Mouse (Mus musculus) intestine, postnatal 0 days (tissue): ENCODE results near the gene Ppp1r16b. TPM values are rescaled to one million over a fixed set of nuclear protein-coding genes. Genes with fewer than 3 reads are reported as not detected.
A peak's percentile ranks its signal among the peaks of the same experiment; 100 is the strongest.

Source experiments
- ATAC-seq: fragments of 200-750 bp; cut with Nextera tagmentation; 2 replicates; pipeline ENCODE4 v1.8.0; 2017; ENCODE audit warnings: mild to moderate bottlenecking, moderate TSS enrichment, moderate library complexity
- H3K27ac ChIP-seq: fragments of 300-500 bp; sonication (generic); 2 replicates; pipeline ENCODE4 v1.5.1; 2014; ENCODE audit warnings: mild to moderate bottlenecking, low read depth, low read length, moderate library complexity
- H3K27me3 ChIP-seq: fragments of 300-500 bp; sonication (generic); replicated peaks from 2 replicates; pipeline ENCODE4 v1.6.1; 2014; ENCODE audit warnings: low read length, mixed read lengths; ENCODE audit not compliant: control insufficient read depth, insufficient read depth
- H3K36me3 ChIP-seq: fragments of 300-500 bp; sonication (generic); 2 replicates; pipeline ENCODE4 v1.6.1; 2014; ENCODE audit warnings: mild to moderate bottlenecking, moderate library complexity; ENCODE audit not compliant: control insufficient read depth, insufficient read depth
- H3K4me1 ChIP-seq: fragments of 300-500 bp; sonication (generic); replicated peaks from 2 replicates; pipeline ENCODE4 v1.6.1; 2014; ENCODE audit warnings: antibody characterized with exemption, low read length, mixed read lengths; ENCODE audit not compliant: control insufficient read depth, insufficient read depth
- H3K4me2 ChIP-seq: fragments of 300-500 bp; sonication (generic); replicated peaks from 2 replicates; pipeline ENCODE4 v1.6.1; 2014; ENCODE audit warnings: low read depth, mild to moderate bottlenecking, moderate library complexity
- H3K4me3 ChIP-seq: fragments of 300-500 bp; sonication (generic); 2 replicates; pipeline ENCODE4 v1.5.1; 2014; ENCODE audit warnings: low read depth, low read length
- H3K9ac ChIP-seq: fragments of 300-500 bp; sonication (generic); 2 replicates; pipeline ENCODE4 v1.6.1; 2014; ENCODE audit warnings: mild to moderate bottlenecking, low read depth, low read length
- H3K9me3 ChIP-seq: fragments of 300-500 bp; sonication (generic); 2 replicates; pipeline ENCODE4 v1.6.1; 2016; ENCODE audit warnings: mixed run types; ENCODE audit not compliant: control insufficient read depth
- CTCF ChIP-seq: sonication (generic); IDR thresholded peaks from 2 replicates; pipeline ENCODE4 v1.5.1; 2016; ENCODE audit warnings: low read depth, mild to moderate bottlenecking, control low read depth, antibody characterized with exemption, moderate library complexity
- WGBS: fragments of 180-500 bp; shearing (Covaris S2); extraction: QIAGEN DNeasy Blood & Tissue Kit; methylation state at CpG from one replicate; pipeline ENCODE4 v1.1.7; 2014; 5-methylcytosine and 5-hydroxymethylcytosine counted together
- polyA plus RNA-seq: library from polyadenylated mRNA; unstranded; fragments of >200 nt; fragmentation: Nextera tagmentation; extraction: Ambion mirVana; gene quantifications from 2 replicates; pipeline ENCODE4 v1.2.1, GENCODE M21; 2015

The Ppp1r16b gene
- polyA plus RNA-seq, 1 experiment from 2014 or later, result 3.3 TPM

GRCm38 (mm10) chr2:158741011-158741501 is 75.9 kb downstream of the Ppp1r16b start:
- Histone ChIP-seq H3K4me2 (no peak overlapping the region), H3K9ac (no peak overlapping the region), H3K4me1 (no peaks in the 10 kb centered on the region), H3K4me3 (no peak overlapping the region), H3K9me3 (no peaks in the 10 kb centered on the region), H3K27me3 (no peaks in the 10 kb centered on the region), H3K36me3 (no peaks in the 10 kb centered on the region), H3K27ac (no peak overlapping the region)
- no peak for TF ChIP-seq CTCF
- 74% methylated on average over 9 of the region's 9 CpGs for WGBS
- ATAC-seq, result no peak

GRCm38 (mm10) chr2:158742431-158742830 is 77.2 kb downstream of the Ppp1r16b start:
- TF ChIP-seq CTCF, result peak; percentile 22
- ATAC-seq, result no peak
- WGBS, result 72% methylated on average over 5 of the region's 5 CpGs
- Histone ChIP-seq H3K9me3 (no peaks in the 10 kb centered on the region), H3K4me2 (no peak overlapping the region), H3K9ac (no peak overlapping the region), H3K27ac (no peak overlapping the region), H3K36me3 (no peaks in the 10 kb centered on the region), H3K27me3 (no peaks in the 10 kb centered on the region), H3K4me3 (no peak overlapping the region), H3K4me1 (no peaks in the 10 kb centered on the region)

GRCm38 (mm10) chr2:158743518-158744141 is 78.4 kb downstream of the Ppp1r16b start:
- ATAC-seq, result no peak
- H3K4me2 ChIP-seq, result no peak overlapping the region
- no peaks in the 10 kb centered on the region for H3K27me3 ChIP-seq
- TF ChIP-seq CTCF, result no peak
- H3K4me3 ChIP-seq, result no peak overlapping the region
- H3K4me1 ChIP-seq, result no peaks in the 10 kb centered on the region
- no peaks in the 10 kb centered on the region for H3K36me3 ChIP-seq
- H3K9ac ChIP-seq, result no peak overlapping the region
- H3K27ac ChIP-seq, result no peak overlapping the region
- no peaks in the 10 kb centered on the region for H3K9me3 ChIP-seq
- WGBS, result 87% methylated on average over 11 of the region's 11 CpGs

DNA sequence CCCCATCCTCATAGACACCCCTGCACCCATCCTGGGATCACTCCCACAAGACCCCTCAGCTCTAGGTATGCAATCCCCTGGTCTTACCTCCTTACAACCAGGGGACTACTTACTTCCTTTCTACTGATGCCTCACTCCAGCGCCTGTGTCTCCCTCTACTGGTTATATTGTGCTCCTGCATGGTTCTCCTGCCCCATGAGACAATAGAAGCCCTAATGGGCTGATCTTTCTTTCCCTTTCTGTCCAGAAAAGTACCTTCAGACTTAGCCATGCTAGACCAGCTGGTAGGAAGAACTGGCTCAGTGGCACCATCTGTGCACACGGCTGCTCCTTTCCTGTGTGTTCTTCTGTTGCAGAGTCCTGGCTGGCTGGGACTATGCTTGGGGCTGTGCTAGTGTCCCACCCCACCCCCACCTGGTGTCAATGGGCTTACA is 79.9 kb downstream of the Ppp1r16b start:
- H3K9me3 ChIP-seq, result no peaks in the 10 kb centered on the region
- no peaks in the 10 kb centered on the region for H3K27me3 ChIP-seq
- ATAC-seq, result no peak
- H3K4me3 ChIP-seq, result no peak overlapping the region
- H3K27ac ChIP-seq, result no peak overlapping the region
- no peaks in the 10 kb centered on the region for H3K4me1 ChIP-seq
- H3K4me2 ChIP-seq, result no peak overlapping the region
- peak; percentile 86 for TF ChIP-seq CTCF
- 19% methylated on average over 2 of the region's 2 CpGs for WGBS
- H3K36me3 ChIP-seq, result no peaks in the 10 kb centered on the region
- no peak overlapping the region for H3K9ac ChIP-seq

DNA sequence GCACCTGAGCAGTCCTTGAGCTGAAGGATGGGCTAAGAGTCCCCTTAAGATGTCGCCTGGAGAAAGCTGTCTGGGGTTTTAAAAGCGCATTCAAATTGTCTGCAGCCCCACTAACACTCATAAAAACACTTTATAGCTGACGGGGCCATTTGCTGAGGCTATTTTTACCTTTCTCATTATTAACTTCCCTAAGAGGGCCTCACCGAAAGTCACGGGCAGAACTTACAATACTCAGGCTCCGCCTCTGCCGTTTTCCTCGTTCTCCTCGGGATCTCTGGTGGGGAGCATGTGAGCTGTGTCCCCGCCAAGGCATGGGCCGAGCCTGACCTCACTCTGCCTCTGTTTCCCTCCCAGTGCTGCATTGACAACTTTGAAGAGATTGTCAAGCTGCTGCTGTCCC is 81.0 kb downstream of the Ppp1r16b start:
- TF ChIP-seq CTCF, result no peak

GRCm38 (mm10) chr2:158749366-158749765 is 84.2 kb downstream of the Ppp1r16b start:
- Histone ChIP-seq H3K9ac (no peak overlapping the region), H3K4me1 (no peaks in the 10 kb centered on the region), H3K27ac (no peak overlapping the region), H3K4me3 (no peak overlapping the region), H3K27me3 (no peaks in the 10 kb centered on the region), H3K36me3 (no peaks in the 10 kb centered on the region), H3K4me2 (no peak overlapping the region), H3K9me3 (no peaks in the 10 kb centered on the region)
- ATAC-seq, result no peak
- TF ChIP-seq CTCF, result no peak
- WGBS, result 93% methylated on average over 9 of the region's 9 CpGs

More for the DNA sequence above, 81.0 kb downstream of the Ppp1r16b start:
- H3K27ac ChIP-seq, result no peak overlapping the region
- no peak for ATAC-seq
- no peak overlapping the region for H3K4me2 ChIP-seq
- 48% methylated on average over 11 of the region's 11 CpGs for WGBS
- no peak overlapping the region for H3K4me3 ChIP-seq
- no peak overlapping the region for H3K9ac ChIP-seq
- no peaks in the 10 kb centered on the region for H3K36me3 ChIP-seq
- no peaks in the 10 kb centered on the region for H3K4me1 ChIP-seq
- H3K9me3 ChIP-seq, result no peaks in the 10 kb centered on the region
- H3K27me3 ChIP-seq, result no peaks in the 10 kb centered on the region

DNA sequence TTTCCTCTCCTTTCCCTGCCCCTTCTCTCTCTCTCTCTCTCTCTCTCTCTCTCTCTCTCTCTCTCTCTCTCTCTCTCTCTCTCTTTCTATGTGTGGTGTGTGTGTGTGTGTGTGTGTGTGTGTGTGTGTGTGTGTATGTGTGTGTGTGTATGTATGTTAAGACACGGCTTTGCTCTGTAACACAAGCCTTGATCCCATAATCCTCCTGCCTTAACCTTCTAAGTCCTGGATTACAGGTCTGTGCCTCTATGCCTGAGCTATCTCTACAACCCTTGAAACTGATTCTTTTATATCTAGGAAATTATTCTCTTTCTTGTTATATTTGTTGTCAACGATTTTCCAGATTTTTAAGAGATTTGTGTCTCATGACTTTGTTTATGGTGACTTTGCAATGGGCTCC is 95.0 kb downstream of the Ppp1r16b start:
- Histone ChIP-seq H3K4me1 (peaks cover 3% of the 10 kb centered on the region; the same call in 1 of the 2 replicates), H3K9ac (no peak overlapping the region), H3K27me3 (no peaks in the 10 kb centered on the region), H3K4me3 (no peak overlapping the region), H3K4me2 (no peak overlapping the region), H3K9me3 (no peaks in the 10 kb centered on the region), H3K27ac (no peak overlapping the region), H3K36me3 (no peaks in the 10 kb centered on the region)
- ATAC-seq, result no peak
- no peak for TF ChIP-seq CTCF
- WGBS, result 80% methylated on average over 2 of the region's 2 CpGs
